Mouse (Mus musculus): ENCODE measurements around the gene Rrn3. TPM values are rescaled to one million over a fixed set of nuclear protein-coding genes. Genes with fewer than 3 reads are reported as not detected.
"Not testable (repeated sequence)": the region's sequence is repeated elsewhere in the genome, so short reads cannot be mapped to it uniquely, and the experiment has no call there.

Rrn3 gene
- polyA plus RNA-seq, 1 experiment from 2014 or later: 97.8 TPM

DNA sequence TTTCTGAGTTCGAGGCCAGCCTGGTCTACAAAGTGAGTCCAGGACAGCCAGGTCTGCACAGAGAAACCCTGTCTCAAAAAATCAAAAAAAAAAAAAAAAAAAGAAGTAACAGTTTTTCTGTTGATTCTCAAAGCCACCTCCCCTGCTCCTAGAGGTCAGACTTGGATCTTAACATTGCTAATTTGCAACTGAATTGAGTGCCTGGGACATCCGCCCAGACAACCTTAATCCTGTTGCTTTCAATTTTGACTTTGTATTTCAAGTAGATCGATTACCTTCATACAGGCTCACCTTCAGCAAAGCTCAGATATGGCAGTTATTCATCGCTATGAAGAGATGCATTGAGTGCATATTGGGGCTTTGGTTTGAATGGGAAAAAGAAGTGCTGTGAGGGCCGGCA, 31.2 kb upstream of the Rrn3 start:
- no peaks in the 10 kb centered on the region for H3K9me3 ChIP-seq (ENCODE audit: control insufficient read depth, low read length)
- H3K9ac ChIP-seq (replicated peaks; ENCODE audit: low read depth, low read length): no peak overlapping the region
- no peaks in the 10 kb centered on the region for H3K4me1 ChIP-seq (ENCODE audit: control insufficient read depth, insufficient read depth, low read length)
- no peaks in the 10 kb centered on the region for H3K36me3 ChIP-seq (ENCODE audit: control insufficient read depth, insufficient read depth, low read length)
- WGBS: 65% methylated on average over 5 of the region's 5 CpGs
- H3K27ac ChIP-seq (ENCODE audit: low read depth, low read length): no peak overlapping the region
- no peak for ATAC-seq (ENCODE audit: low read depth)
- H3K4me3 ChIP-seq (ENCODE audit: low read depth, low read length): no peak overlapping the region
- H3K4me2 ChIP-seq (ENCODE audit: low read depth, low read length): no peak overlapping the region
- no peaks in the 10 kb centered on the region for H3K27me3 ChIP-seq (ENCODE audit: control insufficient read depth, insufficient read depth, low read length)

DNA sequence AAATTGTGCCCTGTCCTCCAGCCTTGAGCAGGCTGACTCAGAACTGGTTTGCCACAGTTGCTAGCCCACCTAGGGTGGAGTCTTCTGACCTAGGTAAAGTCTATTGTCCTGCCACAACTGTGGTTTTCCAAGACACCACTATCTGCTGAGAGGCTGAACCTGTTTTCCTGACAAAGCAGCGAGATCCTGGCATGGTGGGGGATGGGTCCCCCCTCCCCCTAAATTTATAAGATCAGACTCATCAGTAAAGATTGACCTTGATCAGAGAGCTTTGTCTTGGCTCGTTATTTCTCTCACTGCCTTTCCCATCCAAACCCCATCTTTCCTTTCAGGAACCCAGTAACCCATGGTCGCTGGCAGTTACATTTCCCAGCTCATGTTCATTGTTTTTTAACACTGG, 30.5 kb upstream of the Rrn3 start:
- Histone ChIP-seq H3K4me2 (ENCODE audit: low read depth, low read length) (no peak overlapping the region), H3K4me1 (ENCODE audit: control insufficient read depth, insufficient read depth, low read length) (peaks cover 2% of the 10 kb centered on the region; the same call in 1 of the 2 replicates), H3K4me3 (ENCODE audit: low read depth, low read length) (no peak overlapping the region), H3K36me3 (ENCODE audit: control insufficient read depth, insufficient read depth, low read length) (no peaks in the 10 kb centered on the region), H3K27ac (ENCODE audit: low read depth, low read length) (no peak overlapping the region), H3K27me3 (ENCODE audit: control insufficient read depth, insufficient read depth, low read length) (no peaks in the 10 kb centered on the region), H3K9ac (replicated peaks; ENCODE audit: low read depth, low read length) (no peak overlapping the region), H3K9me3 (ENCODE audit: control insufficient read depth, low read length) (no peaks in the 10 kb centered on the region)
- no peak for ATAC-seq (ENCODE audit: low read depth)
- 67% methylated on average over 3 of the region's 3 CpGs for WGBS

- Histone ChIP-seq H3K4me3 (ENCODE audit: low read depth, low read length) (no peak overlapping the region), H3K9me3 (ENCODE audit: control insufficient read depth, low read length) (no peaks in the 10 kb centered on the region), H3K4me2 (ENCODE audit: low read depth, low read length) (no peak overlapping the region), H3K4me1 (ENCODE audit: control insufficient read depth, insufficient read depth, low read length) (peaks cover 4% of the 10 kb centered on the region; the same call in 1 of the 2 replicates), H3K27me3 (ENCODE audit: control insufficient read depth, insufficient read depth, low read length) (no peaks in the 10 kb centered on the region), H3K9ac (replicated peaks; ENCODE audit: low read depth, low read length) (no peak overlapping the region), H3K27ac (ENCODE audit: low read depth, low read length) (no peak overlapping the region), H3K36me3 (ENCODE audit: control insufficient read depth, insufficient read depth, low read length) (no peaks in the 10 kb centered on the region)
- ATAC-seq (ENCODE audit: low read depth): no peak
- 94% methylated on average over 13 of the region's 13 CpGs for WGBS
Observed at GRCm38 (mm10) chr16:13750626-13751025, 29.9 kb upstream of the Rrn3 start.

- Histone ChIP-seq H3K4me1 (ENCODE audit: control insufficient read depth, insufficient read depth, low read length) (peaks cover 4% of the 10 kb centered on the region; the same call in 1 of the 2 replicates), H3K9me3 (ENCODE audit: control insufficient read depth, low read length) (no peaks in the 10 kb centered on the region), H3K27me3 (ENCODE audit: control insufficient read depth, insufficient read depth, low read length) (no peaks in the 10 kb centered on the region), H3K9ac (replicated peaks; ENCODE audit: low read depth, low read length) (no peak overlapping the region), H3K36me3 (ENCODE audit: control insufficient read depth, insufficient read depth, low read length) (no peaks in the 10 kb centered on the region), H3K27ac (ENCODE audit: low read depth, low read length) (no peak overlapping the region), H3K4me2 (ENCODE audit: low read depth, low read length) (peak overlapping the region; percentile 92), H3K4me3 (ENCODE audit: low read depth, low read length) (peak overlapping the region; percentile 64; the same call in 1 of the 2 replicates)
- peak; percentile 57; the same call in 1 of the 2 replicates for ATAC-seq (ENCODE audit: low read depth)
- WGBS: 74% methylated on average over 8 of the region's 8 CpGs
Observed at GRCm38 (mm10) chr16:13753986-13754385, 26.5 kb upstream of the Rrn3 start.

- WGBS: 1% methylated on average over 65 of the region's 65 CpGs
- peak; percentile 99 for ATAC-seq (ENCODE audit: low read depth)
Observed at GRCm38 (mm10) chr16:13754400-13755190, 25.9 kb upstream of the Rrn3 start.

GRCm38 (mm10) chr16:13757823-13758222, 22.7 kb upstream of the Rrn3 start:
- Histone ChIP-seq H3K4me1 (ENCODE audit: control insufficient read depth, insufficient read depth, low read length) (peaks cover 4% of the 10 kb centered on the region; the same call in 1 of the 2 replicates), H3K4me3 (ENCODE audit: low read depth, low read length) (no peak overlapping the region), H3K9ac (replicated peaks; ENCODE audit: low read depth, low read length) (no peak overlapping the region), H3K36me3 (ENCODE audit: control insufficient read depth, insufficient read depth, low read length) (no peaks in the 10 kb centered on the region), H3K4me2 (ENCODE audit: low read depth, low read length) (no peak overlapping the region), H3K27ac (ENCODE audit: low read depth, low read length) (no peak overlapping the region), H3K27me3 (ENCODE audit: control insufficient read depth, insufficient read depth, low read length) (no peaks in the 10 kb centered on the region), H3K9me3 (ENCODE audit: control insufficient read depth, low read length) (no peaks in the 10 kb centered on the region)
- 92% methylated on average over 2 of the region's 2 CpGs for WGBS
- no peak for ATAC-seq (ENCODE audit: low read depth)

More at GRCm38 (mm10) chr16:13754400-13755190, 25.9 kb upstream of the Rrn3 start:
- H3K27ac ChIP-seq (ENCODE audit: low read depth, low read length): 0 out of 2 replicates have a peak overlapping the region, but pooled peaks have one; percentile 39
- H3K27me3 ChIP-seq (ENCODE audit: control insufficient read depth, insufficient read depth, low read length): no peaks in the 10 kb centered on the region
- no peaks in the 10 kb centered on the region for H3K36me3 ChIP-seq (ENCODE audit: control insufficient read depth, insufficient read depth, low read length)
- H3K9me3 ChIP-seq (ENCODE audit: control insufficient read depth, low read length): no peaks in the 10 kb centered on the region
- peak overlapping the region; percentile 64 for H3K4me3 ChIP-seq (ENCODE audit: low read depth, low read length)
- peak overlapping the region; percentile 92 for H3K4me2 ChIP-seq (ENCODE audit: low read depth, low read length)
- peaks cover 4% of the 10 kb centered on the region; the same call in 1 of the 2 replicates for H3K4me1 ChIP-seq (ENCODE audit: control insufficient read depth, insufficient read depth, low read length)
- H3K9ac ChIP-seq (replicated peaks; ENCODE audit: low read depth, low read length): peak overlapping the region; percentile 64

DNA sequence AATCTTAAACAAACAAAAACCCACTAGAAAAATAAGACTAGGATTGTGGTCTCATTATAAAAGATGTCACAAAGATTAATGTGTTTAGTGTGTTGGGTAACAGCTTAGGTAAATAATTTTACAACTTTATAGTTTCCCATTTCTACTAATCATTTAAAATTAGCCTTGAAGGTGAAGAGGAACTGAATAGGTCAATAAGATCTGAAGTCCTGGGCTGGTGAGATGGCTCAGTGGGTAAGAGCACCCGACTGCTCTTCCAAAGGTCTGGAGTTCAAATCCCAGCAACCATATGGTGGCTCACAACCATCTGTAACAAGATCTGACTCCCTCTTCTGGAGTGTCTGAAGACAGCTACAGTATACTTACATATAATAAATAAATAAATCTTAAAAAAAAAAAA, 17.7 kb upstream of the Rrn3 start:
- H3K4me2 ChIP-seq (ENCODE audit: low read depth, low read length); H3K36me3 ChIP-seq (ENCODE audit: control insufficient read depth, insufficient read depth, low read length); H3K4me1 ChIP-seq (ENCODE audit: control insufficient read depth, insufficient read depth, low read length); H3K27ac ChIP-seq (ENCODE audit: low read depth, low read length); H3K27me3 ChIP-seq (ENCODE audit: control insufficient read depth, insufficient read depth, low read length); H3K4me3 ChIP-seq (ENCODE audit: low read depth, low read length); ATAC-seq (ENCODE audit: low read depth); H3K9ac ChIP-seq (replicated peaks; ENCODE audit: low read depth, low read length); H3K9me3 ChIP-seq (ENCODE audit: control insufficient read depth, low read length): not testable (repeated sequence)
- WGBS: 88% methylated on average over 1 of the region's 1 CpGs

DNA sequence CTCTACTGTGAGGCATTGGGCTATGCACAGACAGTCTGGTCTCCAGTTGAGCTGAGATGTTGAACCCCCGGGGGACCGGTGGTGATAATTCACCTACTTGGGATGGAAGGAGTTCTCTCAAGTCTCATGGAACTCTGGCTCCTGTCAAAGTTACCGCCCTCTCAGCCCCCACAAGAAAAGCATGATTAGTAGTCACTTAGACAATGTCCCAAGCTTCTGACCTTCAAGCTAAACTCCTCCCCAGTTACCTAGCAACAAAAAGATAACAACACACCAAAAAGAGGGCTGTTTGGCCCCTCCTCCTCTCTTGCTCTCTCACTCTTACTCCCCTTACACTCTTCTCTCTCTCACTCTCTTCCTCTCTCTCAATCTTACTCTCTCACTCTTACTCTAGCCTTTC, 16.0 kb upstream of the Rrn3 start:
- H3K36me3 ChIP-seq (ENCODE audit: control insufficient read depth, insufficient read depth, low read length): no peaks in the 10 kb centered on the region
- H3K27ac ChIP-seq (ENCODE audit: low read depth, low read length): no peak overlapping the region
- no peak for ATAC-seq (ENCODE audit: low read depth)
- no peaks in the 10 kb centered on the region for H3K9me3 ChIP-seq (ENCODE audit: control insufficient read depth, low read length)
- 79% methylated on average over 3 of the region's 3 CpGs for whole genome bisulfite sequencing
- no peak overlapping the region for H3K4me2 ChIP-seq (ENCODE audit: low read depth, low read length)
- H3K9ac ChIP-seq (replicated peaks; ENCODE audit: low read depth, low read length): no peak overlapping the region
- H3K4me1 ChIP-seq (ENCODE audit: control insufficient read depth, insufficient read depth, low read length): no peaks in the 10 kb centered on the region
- H3K27me3 ChIP-seq (ENCODE audit: control insufficient read depth, insufficient read depth, low read length): no peaks in the 10 kb centered on the region
- H3K4me3 ChIP-seq (ENCODE audit: low read depth, low read length): no peak overlapping the region

GRCm38 (mm10) chr16:13766367-13766766, 14.1 kb upstream of the Rrn3 start:
- no peak for ATAC-seq (ENCODE audit: low read depth)
- Histone ChIP-seq H3K9ac (replicated peaks; ENCODE audit: low read depth, low read length) (no peak overlapping the region), H3K4me3 (ENCODE audit: low read depth, low read length) (no peak overlapping the region)

More at GRCm38 (mm10) chr16:13766367-13766766, 14.1 kb upstream of the Rrn3 start:
- Histone ChIP-seq H3K4me1 (ENCODE audit: control insufficient read depth, insufficient read depth, low read length) (no peaks in the 10 kb centered on the region), H3K27me3 (ENCODE audit: control insufficient read depth, insufficient read depth, low read length) (no peaks in the 10 kb centered on the region), H3K9me3 (ENCODE audit: control insufficient read depth, low read length) (no peaks in the 10 kb centered on the region), H3K27ac (ENCODE audit: low read depth, low read length) (no peak overlapping the region), H3K36me3 (ENCODE audit: control insufficient read depth, insufficient read depth, low read length) (no peaks in the 10 kb centered on the region), H3K4me2 (ENCODE audit: low read depth, low read length) (no peak overlapping the region)
